Mouse (Mus musculus): ENCODE data around the gene Eprs.
"Not testable (repeated sequence)": the region's sequence is repeated elsewhere in the genome, so short reads cannot be mapped to it uniquely, and the experiment has no call there.

Gene Eprs

DNA sequence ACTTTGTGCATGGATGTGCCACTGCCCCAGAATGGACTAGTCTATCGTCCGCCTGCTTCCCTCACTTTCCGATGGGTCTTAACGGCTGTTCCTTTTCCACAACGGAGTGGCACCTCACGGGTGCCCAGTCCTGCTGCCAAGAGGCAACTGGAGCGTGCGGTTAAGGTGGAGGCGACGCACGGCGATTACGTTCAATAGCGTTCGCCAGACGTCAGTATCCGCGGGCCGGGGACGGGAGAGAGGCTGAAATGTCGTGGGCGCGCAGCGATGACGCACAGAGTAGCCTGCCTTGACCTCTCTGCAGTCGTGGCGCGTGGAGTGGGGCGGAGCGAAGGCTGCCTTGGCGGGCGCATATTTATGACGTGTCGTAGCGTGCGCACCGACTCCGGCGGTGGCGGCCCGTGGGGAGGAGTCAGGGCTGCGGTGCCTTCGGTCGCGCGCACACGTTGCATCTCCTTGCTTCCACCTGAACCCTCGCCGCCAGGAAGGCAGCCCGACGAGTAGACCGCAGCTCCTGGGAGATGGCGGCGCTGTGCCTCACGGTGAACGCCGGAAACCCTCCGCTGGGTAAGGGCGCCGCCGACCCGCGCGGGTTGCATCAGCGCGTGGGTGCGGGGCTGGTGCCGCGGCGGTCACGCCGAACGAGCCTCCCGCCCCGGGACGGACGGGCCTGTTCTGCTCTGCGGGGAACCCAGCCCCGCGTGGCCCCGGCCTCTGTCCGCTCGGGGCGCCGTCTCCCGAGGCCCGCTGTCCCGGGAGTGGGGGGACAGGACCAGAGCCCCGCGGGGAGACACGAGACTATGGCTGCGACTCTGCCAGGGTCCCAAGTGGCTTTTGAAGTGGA, at the start of gene Eprs:
TSS of gene Eprs (plus strand) at position 368 of the 844 bp plus-strand sequence.
- peak; percentile 99 for DNase-seq (ENCODE audit: extremely low spot score, low spot score)

DNA sequence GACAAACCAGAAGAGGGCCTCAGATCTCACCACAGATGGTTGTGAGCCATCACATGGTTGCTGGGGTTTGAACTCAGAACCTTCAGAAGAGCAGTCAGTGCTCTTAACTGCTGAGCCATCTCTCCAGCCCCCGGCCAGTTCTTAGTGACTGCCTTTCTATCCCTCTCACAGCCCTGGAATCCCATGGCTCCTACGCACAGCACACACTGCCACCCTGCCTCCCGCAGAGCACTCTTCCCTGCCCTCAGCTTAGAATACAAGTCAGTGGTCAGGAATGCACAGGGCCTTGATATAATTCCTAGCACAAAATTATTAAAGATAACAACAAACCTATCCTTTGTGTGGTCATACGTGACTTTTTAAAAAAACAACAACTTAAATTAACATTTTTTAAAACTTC, 48.3 kb upstream of the Eprs start:
- no peak for DNase-seq (ENCODE audit: extremely low spot score, low spot score)

DNA sequence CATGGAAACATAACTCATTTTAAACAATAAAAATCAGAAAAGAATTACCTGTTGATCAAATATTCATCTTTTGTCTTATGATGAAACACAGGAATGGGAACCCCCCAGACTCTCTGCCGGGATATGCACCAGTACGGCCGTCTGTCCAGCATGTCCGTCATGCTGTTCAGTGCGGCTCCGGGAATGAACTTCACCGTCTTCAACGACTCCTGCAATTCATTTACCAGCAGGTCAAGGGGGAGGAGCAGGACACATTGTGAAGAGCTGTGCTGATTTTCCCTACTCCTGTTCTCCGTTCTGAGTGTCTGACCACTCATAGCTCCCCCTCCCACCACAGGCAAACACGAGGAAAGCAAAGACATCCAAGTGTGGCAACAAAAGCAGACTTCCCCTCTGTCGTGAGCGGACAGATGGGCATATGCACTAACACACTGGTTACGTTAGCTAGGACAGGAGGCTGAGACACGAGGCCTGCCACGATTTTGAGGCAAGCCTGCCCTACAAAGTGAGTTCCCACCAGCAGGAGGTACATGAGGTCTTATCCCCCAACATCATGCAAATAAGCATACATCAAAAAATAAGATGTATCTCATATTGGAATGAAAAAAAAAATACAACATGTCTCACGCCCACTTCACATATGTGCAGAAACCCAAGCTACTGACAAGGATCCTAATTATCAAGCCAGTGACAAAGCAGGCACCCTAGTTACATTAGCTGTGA, 46.8 kb upstream of the Eprs start:
- no peak for DNase-seq (ENCODE audit: extremely low spot score, low spot score)

DNA sequence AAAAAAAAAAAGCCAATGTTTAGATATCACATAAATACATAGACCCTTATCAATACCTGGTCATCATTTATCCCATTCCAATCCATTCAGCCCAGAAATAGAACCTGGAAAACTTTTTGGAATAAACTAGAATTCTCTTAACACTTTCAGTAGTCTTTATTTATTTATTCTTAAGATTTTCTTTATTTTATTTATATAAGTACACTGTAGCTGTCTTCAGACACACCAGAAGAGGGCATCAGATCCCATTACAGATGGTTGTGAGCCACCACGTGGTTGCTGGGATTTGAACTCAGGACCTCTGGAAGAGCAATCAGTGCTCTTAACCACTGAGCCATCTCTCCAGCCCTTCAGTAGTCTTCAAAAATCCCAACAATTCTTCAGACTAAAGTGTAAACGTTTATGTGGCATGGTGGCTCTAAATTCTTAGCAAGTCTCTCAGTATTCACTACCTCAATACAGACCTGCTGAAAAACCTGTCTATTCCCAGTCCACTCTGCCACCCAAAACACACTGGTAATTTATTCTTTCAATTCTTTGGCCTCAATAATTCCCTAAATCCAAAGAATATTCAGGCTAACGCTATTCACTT, 35.0 kb upstream of the Eprs start:
- not testable (repeated sequence) for DNase-seq (ENCODE audit: extremely low spot score, low spot score)

DNA sequence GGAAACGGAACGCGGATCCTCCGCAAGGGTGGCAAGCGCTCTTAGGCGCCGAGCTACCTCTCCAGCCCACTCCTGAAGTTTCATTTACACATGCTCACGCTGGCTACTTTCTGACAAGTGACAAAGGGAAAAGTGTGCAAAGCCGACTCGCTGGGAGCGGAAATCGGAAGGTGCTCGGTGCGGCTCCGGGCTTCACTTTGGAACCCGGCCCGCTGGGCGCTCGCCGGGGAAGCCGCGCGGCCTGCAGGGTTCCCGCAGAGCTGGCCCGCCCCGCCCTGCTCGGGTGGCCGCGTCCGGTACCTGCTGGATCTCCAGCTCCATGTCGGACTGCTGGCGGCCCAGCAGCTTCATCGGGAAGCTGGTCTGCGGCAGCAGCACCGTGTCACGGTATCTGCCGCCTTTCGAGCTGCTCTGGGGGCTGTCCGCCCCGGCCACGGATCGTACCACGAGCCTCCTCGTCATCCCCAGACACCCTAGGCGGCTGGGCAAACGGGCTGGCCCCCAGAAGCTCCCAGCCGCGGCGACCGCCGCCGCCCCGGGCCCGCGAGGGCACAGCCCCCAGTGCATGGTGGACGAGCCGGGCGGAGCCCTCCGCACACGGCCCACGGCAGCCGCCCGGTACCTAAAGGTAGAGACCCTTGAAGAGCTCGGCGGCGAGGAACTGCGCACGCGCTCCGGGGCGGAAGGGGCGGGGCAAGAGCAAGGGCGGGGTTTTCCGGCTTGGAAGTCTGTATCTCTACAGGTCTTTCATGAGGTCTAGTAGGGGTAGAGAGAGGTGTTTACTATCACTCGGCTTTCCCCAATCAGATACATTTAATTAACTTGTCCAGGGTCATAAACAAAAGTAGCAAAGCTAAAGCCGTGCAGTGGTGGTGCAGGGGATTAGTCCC, 33.9 kb upstream of the Eprs start, which contains the start of gene Iars2:
TSS of gene Iars2 (minus strand) at position 676 of the 890 bp plus-strand sequence.
- peak; percentile 94 for DNase-seq (ENCODE audit: extremely low spot score, low spot score)

DNA sequence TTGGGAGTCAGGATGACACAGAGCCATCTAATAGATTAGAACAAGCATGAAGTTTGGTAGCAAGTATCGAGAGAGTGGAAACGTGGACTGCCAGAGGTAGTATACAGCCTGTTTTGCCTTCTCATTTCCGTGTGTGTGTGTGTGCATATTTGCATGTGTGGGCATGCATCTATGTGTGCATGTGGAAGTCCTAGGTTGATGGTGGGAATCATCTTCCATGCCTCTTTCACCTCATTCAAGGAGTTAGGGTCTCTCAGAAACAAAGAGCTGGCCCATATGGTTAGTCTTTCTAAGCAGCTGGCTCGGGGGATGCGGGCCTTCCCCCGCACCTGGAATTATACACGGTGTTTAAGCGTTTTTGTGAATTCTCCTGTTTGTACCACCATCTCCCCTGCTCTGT, 33.0 kb upstream of the Eprs start:
- no peak for DNase-seq (ENCODE audit: extremely low spot score, low spot score)

DNA sequence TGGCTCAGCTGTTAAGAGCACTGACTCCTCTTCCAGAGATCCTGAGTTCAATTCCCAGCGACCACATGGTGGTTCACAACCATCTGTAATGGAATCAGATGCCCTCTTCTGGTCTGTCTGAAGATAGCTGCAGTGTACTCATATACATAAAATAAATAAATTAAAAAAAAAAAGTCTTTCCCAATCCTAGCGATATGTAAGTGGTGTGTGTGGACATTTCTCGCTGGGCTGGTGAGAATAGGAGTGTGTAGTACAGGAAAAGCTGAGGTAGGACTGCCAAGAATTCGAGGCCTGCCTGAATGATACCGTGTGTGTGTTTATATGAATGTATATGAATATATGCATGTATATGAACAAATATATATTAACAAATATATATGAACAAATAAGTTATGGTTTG, 31.5 kb upstream of the Eprs start:
- no peak for DNase-seq (ENCODE audit: extremely low spot score, low spot score)

DNA sequence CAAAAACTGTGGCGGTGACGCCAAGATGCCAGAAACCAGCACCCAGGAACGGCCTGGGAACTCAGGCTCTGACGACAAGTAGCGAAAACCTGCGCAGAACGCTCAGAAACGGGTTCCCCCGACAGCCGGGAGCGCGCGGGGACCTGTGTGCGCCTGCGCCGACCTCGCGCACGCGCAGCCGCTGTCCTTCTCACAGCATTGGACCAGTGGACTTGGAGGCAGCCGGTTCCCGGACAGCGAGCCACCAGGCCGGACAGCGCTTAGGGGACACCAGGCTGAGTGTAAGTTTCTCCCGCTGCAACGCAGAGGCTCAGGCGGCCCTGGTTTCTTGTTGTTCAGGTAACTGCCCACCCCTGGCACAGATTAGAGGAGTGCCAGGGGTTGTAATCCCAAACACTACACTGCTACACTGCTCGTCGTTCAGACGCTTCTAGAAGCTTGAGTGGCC, 30.8 kb upstream of the Eprs start, which contains the start of gene Bpnt1:
TSS of gene Bpnt1 (plus strand) at position 167 of the 448 bp plus-strand sequence.
- DNase-seq (ENCODE audit: extremely low spot score, low spot score): peak; percentile 86

DNA sequence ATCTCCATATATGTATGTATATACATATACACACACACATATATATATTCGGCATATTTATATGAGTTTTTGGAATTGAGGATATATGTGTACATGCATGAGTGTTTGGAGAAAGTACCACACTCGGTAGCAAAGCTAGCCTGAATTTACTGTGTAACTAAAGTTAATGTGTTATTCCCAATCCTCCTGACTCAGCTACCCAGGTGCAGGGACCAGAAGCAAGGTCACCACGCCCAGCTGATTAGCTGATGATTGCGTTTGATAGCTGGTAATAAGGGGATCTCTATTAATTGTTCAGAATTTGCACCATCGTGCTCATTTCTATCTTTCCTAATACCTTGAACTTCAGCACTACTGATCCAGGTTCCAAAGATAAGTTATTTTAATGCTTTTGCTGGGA, 29.2 kb upstream of the Eprs start:
- DNase-seq (ENCODE audit: extremely low spot score, low spot score): no peak

DNA sequence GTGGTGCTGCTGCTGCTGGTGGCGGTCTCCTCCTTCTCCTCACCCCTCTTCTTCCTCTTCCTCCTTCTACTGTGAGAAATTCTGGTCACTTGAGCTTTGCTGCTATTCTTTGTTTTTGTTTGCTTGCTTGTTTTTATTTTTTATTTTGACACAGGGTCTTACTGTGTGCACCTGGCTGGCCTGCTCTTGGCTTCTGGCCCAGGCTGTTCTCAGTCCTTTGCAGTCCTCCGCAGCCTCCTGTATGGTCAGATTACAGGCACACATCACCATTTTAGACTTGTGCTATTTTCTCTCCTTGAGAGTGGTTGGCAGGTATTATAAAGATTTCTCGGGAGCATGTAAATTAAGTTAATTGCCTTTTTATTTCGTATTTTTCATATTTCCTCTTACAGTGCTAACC, 28.7 kb upstream of the Eprs start:
- no peak for DNase-seq (ENCODE audit: extremely low spot score, low spot score)

DNA sequence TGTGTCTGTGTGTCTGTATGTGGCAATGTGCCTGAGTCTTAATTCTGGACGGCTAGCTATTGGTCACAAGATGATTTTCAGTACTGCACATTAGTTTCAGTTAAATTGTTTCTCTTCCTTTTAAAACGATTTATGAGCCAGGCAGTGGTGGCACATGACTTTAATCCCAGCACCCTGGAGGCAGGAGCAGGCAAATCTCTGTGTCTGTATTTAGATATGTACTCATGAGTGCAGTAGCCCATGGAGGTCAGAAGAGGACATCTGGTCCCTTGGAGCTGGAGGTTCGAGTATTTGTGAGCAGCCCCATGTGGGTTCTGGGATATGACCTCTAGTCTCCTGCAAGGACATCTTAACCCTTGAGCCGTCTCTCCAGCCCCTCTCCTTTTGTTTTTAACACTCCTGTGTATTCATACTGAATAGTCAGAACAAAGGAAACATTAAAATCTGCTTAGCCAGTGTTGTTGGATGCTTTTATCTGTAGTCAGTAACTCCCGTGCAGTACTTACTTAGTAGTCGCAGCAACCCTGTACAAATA, 27.5 kb upstream of the Eprs start:
- DNase-seq (ENCODE audit: extremely low spot score, low spot score): no peak

DNA sequence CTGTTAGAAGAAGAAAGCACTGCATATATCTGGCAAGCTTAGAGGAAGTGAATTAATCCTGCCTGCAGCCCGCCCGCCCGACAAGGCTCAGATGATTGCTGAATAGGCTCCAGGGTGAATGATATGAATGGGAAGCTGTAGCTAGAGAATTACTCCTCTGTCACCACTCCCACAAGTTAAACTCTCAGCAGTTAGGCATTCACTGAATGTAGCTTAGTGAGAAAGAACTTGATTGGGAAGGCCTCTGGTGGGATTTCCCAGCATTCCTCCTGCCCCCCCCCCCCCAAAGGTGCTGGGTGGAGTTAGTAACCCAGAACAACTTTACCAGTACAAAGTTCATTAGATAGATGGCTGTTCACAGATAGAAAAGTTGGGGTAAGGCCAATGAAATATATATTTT, 26.3 kb upstream of the Eprs start:
- no peak for DNase-seq (ENCODE audit: extremely low spot score, low spot score)

DNA sequence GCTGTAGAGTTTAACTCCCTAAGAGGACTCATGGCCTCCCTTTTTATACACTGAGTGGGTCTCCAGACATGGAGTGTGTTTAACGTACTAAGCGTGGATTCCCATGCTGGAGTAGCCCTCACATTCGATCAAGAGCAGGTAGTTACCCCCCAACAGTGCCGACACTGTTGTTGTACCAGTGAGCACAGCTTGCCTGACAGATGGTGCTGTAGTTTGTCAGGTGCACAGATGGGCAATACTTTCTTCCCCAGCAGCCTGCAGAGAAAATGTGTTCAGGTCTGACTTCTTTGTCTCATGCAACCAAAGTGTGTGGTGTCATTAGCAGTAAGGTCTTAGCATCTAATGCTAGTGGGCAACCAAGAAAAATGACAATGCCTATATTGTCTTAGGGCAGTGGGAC, 20.4 kb upstream of the Eprs start:
- no peak for DNase-seq (ENCODE audit: extremely low spot score, low spot score)

DNA sequence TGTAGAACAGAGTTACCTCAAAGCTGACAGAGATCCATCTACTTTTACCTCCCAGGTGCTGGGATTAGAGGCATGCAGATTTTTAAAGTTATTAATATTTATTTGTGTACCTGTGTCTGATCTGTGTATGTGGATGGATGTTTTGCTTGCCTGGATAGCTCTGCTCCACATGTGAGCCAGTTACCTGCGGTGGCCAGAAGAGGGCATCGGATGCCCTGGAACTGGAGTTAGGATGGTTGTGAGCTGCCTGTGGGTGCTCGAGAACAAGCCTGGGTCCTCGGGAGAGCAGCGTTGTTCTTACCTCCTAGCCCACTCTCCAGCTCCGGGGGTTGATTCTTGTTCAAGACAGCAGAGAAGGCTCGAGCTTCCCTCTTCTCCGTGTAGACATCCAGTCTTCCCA, 19.4 kb upstream of the Eprs start:
- DNase-seq (ENCODE audit: extremely low spot score, low spot score): no peak

DNA sequence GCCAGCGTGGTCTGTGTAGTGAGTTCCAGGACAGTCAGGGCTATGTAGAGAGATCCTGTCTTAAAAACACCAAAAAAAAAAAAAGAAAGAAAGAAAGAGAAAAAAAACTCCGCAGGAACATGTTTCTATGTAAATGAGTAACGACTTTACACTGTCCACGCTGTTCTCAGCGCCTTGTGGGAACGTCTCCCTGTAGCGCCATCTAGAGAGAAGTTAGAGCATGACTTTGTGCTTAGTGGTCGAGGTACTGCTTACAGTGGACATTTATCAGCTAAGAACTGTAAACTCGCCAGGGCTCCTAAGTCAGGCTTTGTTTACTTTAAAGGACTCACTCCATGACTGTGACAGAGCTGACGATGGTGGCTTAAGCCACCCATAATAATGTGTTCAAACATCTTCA, 16.7 kb upstream of the Eprs start:
- no peak for DNase-seq (ENCODE audit: extremely low spot score, low spot score)

DNA sequence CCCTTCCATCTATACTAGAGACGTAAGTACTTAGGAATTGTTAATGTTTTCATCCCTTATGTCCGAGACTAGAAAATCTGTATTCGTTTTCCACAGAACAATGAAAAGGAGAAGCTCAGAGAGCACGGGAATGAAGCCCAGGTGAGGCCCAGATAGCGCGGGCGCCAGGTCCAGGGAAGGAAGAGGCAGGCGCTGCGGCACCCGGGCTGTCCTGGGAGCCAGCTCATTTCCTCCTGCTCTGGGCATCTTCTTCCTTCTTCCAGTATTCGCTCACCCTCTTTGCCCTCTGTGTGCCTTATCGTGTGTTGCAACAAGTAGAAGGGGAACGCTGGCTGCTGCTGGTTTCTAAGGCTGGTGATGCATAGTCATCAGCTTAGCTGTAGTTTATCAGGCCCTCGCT, 13.1 kb upstream of the Eprs start:
- DNase-seq (ENCODE audit: extremely low spot score, low spot score): no peak

DNA sequence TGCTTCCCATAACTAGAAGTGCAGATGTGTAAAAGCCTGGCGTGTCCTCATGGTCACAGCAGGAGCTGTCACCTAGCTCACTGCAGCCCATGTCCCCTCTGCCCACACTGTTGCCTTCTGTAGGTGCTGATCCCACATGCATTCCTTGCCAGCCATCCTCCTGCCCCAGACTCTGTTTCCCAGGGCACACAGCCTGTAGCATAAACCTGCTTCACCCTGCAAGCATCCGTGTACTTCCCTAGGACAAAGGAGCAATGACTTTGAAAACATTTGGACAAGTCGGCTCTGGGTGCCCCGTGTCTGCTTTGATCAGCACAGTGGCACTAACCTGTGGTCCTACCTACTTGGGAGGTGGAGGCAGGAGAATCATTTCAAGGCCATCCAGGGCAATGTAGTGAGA, 12.2 kb upstream of the Eprs start:
- no peak for DNase-seq (ENCODE audit: extremely low spot score, low spot score)

DNA sequence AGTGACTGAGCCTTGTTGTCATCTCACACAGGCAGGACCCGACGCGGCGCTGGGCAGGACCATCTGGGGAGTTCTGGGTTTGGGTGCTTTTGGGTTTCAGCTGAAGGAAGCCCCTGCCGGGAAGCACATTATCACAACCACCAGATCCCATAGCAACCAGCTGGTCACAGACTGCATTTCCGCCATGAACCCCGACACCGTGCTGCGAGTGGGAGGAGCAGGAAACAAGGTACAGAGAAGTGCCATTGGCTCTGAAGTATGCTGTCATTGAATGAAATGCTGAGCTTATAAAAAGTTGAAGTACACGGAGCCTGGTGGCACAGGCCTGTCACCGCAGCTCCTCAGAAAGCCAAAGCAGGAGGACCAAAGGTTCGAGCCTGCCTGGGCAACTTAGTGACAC, 10.7 kb upstream of the Eprs start:
- DNase-seq (ENCODE audit: extremely low spot score, low spot score): no peak

DNA sequence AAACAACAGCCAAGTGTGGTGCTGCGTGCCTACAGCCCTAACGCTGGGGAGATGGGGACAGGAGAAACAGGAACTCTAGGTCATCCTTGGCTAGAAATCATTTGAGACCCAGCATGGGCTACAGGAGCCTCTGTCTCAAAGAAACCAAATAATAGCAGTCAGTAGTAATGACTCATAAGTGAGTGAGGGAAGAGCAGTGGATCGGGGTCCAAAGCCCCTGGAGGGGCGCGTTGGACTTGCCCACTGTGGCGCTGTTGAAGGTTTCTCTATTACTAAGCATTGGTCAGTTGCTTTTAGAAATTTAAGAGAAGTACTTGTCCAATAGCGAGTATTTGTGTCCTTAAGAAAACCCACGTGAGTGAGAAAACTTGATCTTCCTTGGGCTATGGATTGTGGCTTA, 9.5 kb upstream of the Eprs start:
- DNase-seq (ENCODE audit: extremely low spot score, low spot score): no peak

DNA sequence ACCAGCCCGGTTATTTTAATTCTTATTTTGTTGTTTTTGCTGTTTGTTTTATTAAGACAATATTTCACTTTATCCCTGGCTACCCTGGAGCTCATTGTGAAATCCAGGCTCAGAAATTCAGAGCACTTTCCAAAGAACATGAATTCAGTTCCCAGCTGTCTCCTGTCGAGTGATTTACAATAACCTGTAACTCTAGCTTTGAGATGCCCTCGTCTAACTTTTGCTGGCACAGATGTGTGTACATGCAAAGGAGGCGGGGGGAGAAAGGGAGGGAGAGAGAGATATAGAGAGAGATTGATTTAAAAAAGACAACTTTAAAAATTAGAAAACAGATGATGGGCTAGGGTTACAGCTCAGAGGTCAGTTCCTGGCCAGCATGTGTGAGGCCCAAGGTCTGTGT, 8.1 kb upstream of the Eprs start:
- no peak for DNase-seq (ENCODE audit: extremely low spot score, low spot score)

DNA sequence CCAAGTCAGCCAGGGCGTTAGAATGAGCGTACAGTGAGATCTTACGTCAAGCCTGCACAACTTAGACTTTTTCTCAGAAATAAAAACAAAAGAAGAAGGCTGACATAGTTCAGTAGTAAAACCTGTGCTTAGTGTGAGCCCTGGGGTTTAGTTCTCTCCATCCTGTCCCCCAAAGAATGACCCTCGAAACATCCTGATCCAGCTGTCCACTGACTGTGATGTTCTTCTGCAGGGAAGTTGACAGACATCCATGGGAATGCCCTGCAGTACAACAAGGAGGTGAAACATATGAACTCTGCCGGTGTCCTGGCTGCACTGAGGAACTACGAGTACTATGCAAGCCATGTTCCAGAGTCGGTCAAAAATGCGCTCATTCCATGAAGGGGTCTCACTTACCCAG, 6.6 kb upstream of the Eprs start:
- no peak for DNase-seq (ENCODE audit: extremely low spot score, low spot score)
